Mouse (Mus musculus) T-helper 17 cell (primary cell): Measurements from ENCODE around the gene Cnot8.
"Not testable (repeated sequence)": the region's sequence is repeated elsewhere in the genome, so short reads cannot be mapped to it uniquely, and the experiment has no call there.

Experiments used
- in situ Hi-C, 2 experiments: fragments of 300-600 bp; cut with MboI, MseI; formaldehyde crosslinking; loops; 1 replicate in 1 of 2; 2 replicates in 1 of 2; pipeline ENCODE4 v1.15.1; 2025; ENCODE audit warnings: high pct_unique_total_duplicates in 2 of 2

Cnot8 gene

DNA sequence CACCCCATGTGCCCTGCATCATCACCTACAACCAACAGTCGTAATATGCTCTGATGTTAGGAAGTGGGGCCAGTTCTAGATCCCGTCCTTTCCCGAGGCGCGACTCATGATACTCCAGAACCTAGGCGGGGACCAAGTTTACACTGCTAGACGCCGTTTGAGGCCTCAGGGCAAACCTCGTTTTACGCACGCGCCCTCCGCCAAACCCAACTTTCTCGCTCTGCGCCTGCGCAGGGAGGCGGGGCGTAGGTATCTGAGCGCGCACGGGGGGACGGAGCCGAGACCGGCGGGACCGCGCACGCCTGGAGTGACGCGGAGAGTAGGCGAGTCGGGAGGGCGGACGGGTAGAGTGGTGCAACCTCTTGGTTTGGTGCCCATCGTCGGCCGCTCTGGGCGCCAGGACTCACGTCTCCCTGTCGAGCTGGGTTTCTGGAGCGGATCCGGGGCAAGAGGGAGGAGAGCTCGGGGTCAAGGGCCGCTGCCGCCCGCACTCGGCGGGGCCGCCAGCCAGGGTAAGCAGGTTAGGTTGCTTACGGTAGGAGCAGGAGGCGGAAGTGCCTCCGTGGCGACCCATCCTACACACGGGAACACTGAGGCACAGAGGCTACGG is at the start of gene Cnot8:
Cnot8 (plus strand) TSS at position 457 of the 610 bp plus-strand sequence.
- in situ Hi-C loops = loop anchor here in 1 of 2 experiments (5.0 kb wide), 2 partner anchors 92 to 157 kb away; no protein-coding TSS in a partner anchor

DNA sequence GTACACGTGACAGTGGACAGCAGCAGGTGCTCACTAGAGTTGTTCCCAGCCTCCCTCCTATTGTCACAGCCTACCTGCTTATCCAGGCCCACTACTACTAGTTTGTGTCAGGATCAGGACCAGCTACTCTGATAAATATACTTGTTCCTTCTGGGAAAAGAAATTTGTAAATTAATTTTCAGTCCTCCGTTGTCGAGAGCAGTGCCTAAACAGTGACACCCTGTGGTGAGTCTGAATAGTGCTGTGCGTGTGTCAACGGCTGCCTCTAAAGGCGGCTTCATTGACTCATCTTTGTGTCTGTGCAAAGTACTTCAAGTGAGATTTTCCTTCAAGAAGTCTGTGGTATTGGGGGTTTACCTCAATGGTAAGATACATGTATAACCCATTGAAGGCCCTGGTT is 46.5 kb upstream of the Cnot8 start:
- in situ Hi-C loops = loop anchor here (5.0 to 25.0 kb wide), 2 partner anchors 100 to 245 kb away; partner anchors contain the start of gene Sap30l (in 1 of the 2)

DNA sequence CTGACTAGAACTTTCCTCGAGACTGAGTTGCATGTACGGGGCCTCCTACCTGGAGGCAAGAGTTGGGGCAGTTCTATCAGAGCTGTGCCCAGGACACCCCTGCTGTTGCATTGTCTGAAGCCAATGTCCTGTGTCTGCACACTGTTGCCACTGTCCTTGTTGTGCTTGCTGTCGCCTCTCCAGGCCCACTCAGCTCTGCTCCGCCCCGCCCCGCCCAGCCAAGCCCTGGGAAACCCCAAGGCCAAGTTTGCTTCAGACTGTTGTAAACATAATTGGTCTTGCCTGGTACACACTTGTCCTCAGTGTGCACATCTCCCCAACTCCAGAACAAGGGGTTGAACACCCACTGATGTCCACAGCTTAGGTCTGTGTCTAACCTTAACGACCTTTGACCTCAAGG is 44.2 kb upstream of the Cnot8 start:
- in situ Hi-C loops = loop anchor here (5.0 to 25.0 kb wide), 2 partner anchors 102 to 247 kb away; partner anchors contain the start of gene Sap30l (in 1 of the 2)

DNA sequence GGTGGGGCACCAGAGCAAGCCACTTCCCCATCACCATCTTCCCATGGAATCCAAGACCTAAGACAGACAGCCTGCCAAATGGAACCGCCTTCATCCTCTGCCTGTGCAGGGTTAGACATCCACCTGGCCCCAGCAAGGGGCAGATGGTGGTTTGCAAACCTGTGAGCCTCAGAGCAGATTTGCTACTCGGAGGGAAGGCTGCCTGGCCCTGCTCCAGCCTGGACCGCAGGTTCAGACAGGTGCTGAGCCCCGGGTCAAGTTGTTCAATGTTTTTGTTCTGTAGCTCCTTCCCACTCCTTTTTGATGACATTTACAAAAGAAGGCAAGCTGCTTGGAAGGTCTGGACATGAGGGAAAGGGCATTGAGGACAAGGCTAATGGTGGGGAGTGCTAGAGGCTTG is 42.7 kb upstream of the Cnot8 start:
- in situ Hi-C loops = loop anchor here in 1 of 2 experiments (25.0 kb wide), 1 partner anchor 249 kb away; the partner anchor contains the start of gene Sap30l

DNA sequence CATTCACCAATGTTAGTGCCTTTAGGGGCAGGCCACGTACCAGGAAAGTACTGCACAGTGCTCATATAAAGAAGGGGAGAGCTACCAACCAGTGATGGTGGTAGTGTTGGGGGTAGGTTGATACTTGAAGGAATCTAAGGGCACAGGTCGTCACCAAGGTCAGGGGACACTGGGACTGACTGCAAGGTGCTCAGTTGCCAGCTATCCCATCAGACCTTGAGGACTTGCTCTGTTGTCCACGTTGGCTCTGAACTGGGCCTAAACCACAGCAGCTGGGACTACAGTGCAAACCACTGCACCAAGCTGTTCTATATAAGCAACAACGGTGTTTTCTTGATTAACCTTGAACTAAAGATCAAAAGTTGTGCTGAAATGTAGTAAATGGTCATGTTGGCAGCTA is 41.4 kb upstream of the Cnot8 start:
- in situ Hi-C loops = loop anchor here in 1 of 2 experiments (25.0 kb wide), 1 partner anchor 250 kb away; the partner anchor contains the start of gene Sap30l

DNA sequence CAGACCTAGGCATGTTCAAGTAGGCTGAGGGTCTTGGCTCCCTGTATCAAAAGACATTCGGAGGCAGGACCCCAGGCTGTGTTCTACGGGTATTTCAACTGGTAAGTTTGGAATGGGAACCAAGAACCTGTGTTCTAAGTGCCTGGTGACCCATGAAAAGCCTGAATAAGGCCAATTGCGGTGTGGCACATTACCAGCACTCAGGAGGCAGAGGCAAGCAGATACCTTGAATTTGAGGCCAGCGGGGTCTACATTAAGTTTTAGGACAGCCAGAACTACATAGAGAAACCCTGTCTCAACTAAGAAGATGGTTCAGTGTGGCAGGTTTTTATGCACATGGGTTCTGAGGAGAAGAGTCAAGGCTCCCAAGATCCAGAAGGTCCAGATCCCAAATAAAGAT is 38.9 kb upstream of the Cnot8 start:
- in situ Hi-C loops = loop anchor here in 1 of 2 experiments (25.0 kb wide), 1 partner anchor 253 kb away; the partner anchor contains the start of gene Sap30l

DNA sequence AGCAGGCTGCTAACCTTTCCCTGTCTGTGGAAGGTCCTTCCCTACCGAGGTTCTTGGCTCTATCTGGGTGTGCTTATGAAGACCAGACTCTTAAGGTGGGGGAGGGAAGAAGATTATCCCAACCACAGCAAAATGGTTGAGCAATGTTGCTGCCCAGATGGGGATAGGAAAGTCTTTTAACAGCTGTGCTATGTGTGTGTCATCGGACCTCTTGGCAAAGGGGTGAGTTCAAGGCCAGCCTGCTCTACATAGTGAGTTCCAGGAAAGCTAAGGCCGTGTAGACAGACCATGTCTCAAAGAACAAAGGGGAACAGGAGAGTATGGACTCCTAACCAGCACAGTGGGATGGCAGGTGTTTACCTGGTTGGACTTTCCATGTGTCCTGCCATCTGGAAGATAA is 31.0 kb upstream of the Cnot8 start:
- in situ Hi-C loops = loop anchor here in 1 of 2 experiments (25.0 kb wide), 1 partner anchor 261 kb away; the partner anchor contains the start of gene Sap30l

DNA sequence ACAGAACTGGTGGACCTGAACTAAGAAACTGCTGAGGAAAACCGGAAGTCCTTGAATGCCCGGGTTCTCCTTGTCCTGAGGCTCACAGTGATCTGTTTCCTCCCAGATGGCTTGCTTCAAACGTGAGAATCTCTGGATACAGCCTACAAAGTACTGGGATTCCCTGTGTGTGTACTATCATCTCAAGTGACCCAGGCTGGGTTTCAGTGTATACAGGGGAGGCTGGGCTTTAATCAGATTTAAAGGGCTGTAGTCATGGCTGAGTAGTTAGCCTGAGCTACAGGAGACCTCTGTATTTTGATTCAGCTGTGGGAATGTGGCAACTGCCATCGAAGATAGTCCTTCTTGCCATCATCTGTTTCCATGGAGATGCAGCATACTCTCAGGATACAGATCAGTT is 26.7 kb upstream of the Cnot8 start:
- in situ Hi-C loops = no loop called here

DNA sequence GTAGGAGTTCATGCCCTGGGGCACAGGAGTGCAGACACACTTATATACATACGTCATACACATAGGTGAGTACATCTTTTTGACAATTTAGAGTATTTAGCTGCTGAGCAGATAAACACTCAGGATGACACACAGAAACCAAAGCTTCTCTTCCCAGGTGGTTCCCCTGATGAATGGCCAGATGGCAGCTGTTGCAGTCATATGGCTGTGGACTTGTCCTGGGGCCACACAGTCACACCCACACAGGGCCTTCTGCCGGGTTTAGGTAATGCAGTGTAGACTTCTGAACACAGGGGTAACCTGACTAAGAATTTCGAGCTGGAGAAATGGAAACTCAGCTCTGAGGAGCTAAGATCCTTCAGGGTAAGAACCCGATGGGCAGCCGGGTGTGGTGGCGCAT is 22.2 kb upstream of the Cnot8 start:
- in situ Hi-C loops = no loop called here

DNA sequence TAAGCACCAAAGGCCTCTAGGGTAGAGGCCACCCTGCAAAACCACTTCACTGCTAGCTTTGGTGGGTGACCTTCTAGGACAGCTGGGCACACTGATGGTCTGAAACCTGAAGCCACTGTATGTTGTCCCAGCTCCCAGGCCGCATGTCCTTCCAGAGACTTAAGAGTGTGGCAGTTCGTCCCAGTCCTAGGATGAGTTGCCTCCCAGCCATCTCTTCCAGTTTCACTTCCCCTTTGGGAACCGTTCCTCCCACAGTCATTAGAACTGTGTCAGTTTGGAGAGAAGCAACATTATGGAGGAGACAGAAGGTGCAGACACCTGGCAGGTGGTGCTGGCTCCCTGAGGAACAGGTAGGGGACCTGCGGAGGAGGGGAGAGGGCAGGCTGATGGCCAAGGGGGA is 11.4 kb upstream of the Cnot8 start:
- in situ Hi-C loops = no loop called here

DNA sequence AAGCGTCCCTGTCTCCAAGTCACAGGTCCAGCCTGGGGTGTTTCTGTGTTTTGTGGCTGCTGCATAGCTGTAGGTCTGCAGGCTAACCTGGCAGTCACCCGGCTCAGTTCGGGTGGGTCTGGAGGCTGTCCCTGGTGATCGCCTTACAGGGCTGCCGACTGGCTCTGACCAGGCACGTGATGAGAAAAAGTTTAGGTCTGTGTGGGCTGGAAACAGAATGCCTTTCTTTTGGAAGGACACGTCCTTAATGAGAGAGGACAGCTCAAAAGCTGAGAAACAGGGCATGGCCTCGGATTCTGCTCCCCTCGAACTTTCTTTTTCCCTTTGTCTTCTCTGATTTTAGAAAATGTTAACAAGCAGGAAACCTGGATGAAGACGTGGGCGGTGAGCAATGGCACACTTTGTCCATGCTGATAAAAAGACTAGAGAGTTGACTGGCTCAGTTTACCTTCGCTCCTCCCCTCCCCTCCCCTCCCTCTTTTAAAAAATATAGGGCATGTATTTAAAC is 10.9 kb upstream of the Cnot8 start, which contains the start of gene Gm12248:
Gm12248 (minus strand) TSS at position 114 of the 508 bp plus-strand sequence.
- in situ Hi-C loops = no loop called here

DNA sequence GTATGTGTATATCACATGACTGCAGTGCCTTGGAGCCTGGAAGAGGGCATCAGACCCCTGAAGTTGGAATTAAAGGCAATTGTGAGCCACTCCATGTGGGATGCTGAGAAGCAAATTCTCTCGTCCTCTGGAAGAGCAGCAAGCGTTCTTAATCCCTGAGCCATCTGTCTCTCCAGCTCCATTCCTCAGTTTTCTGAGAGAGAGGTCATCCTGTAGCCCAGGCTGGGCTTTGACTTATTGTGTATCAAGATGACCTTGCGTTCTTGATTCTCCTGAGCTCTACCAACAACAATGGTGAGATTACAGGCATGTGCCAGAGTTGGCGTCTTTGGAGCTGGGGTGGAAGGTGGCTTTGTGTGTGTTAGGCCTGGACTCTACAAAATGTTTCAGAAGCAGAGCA is 9.2 kb upstream of the Cnot8 start:
- in situ Hi-C loops = no loop called here

DNA sequence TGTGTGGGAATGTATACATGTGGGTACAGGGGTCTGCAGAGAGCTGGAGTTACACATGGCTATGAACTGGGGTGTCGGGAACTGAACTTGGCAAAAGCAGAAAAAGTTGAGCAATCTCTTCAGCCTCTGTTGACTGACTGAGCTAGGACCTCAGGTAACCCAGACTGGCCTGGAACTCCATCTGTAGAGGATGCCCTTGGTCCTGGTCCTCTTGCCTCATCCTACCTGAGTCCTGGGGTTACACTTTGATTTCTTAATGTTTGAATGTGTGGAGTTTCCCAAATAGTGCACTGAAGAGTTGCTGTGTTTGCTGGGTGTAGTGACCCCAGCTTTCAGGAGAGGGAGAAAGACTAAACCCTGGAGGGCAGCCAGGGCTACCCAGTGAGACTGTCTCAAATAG is 8.4 kb upstream of the Cnot8 start:
- in situ Hi-C loops = no loop called here

DNA sequence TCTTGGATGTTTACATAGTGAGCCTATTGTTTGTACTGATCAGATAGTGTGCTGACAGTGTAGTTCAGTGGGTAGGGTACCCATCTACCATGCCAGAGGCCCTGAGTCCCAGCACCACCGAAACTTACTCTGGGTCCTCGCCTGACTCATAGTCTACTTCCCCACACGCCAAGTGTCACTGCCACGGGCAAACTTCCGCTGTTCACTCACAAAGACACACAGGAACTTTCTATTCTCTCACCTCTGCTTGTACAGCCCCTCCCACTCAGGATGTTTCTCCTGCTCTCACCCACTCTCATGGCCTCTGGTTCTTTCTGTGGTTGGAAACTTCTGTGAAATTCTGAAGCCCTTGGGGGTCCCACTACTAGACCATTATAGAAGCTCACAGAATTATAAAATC is 7.8 kb upstream of the Cnot8 start:
- in situ Hi-C loops = no loop called here

DNA sequence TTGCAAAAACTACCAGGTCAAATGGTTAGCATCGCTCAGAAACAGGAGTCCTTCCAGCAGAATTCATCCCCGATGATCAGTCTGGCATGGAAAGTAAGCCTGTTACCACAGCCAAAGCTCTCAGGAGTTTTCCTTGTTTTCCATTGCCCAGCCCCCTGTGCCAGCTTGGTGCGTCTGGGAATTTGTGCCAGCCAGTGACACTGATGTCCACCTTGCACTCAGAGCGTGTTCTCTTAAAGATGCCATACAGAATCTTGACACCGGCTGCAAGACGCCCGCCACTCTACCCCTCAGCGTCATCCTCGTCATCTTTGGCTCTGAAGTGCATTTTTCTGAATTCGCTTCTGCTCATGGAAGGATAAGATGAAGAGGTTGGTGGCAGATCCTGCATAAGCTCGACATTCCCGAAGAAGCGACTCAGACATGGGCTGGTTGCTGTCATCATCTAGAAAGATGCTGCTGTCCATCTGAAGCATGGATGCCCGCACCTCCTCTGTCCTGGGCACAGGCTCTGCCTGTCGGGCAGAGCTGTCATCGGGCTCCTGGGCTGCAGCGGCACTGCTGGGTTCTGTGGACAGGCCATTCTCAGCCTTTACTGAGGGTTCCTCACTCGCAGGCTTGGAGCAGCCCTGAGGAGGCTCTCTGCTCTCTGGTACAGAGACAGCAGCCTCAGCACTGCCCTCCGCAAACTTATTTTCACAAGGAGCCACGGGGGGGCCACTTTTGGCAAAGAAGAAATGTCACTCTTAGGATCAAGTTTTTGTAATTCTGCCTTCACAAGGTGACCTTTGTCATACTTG is 6.9 kb upstream of the Cnot8 start:
- in situ Hi-C loops = no loop called here

DNA sequence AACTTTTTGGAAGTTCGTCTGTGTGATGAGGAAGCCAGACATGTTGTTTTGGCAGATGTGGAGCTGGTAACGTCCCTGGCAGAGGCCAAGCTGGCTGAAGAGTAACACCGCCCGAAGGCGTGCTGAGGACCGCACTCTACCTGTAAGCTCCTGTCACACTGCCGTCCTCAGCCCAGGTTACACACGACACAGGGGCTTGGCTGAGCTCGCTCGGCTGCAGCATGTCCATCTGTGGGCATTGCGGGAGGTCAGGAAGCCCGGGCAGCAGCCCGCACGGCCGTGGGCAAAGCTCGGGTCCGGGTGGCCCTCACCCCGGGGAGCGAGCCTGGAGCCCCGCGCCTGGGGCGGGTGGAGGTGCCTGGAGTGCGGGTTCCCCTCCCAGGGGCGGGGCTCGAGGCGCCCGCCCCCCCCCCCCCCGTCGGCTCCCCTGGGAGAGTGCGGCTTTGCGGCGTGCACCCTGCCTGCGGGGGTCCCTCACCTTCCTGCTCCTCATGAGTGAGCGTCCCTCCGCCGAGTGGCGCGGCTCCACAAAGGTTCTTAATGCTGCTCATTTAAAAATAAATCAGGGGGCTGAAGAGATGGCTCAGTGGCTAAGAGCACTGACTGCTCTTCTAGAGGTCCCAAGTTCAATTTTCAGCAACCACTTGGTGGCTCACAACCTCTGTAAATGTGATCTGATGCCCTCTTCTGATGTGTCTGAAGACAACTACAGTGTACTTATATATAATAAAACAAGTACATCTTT is 6.2 kb upstream of the Cnot8 start:
- in situ Hi-C loops = no loop called here

DNA sequence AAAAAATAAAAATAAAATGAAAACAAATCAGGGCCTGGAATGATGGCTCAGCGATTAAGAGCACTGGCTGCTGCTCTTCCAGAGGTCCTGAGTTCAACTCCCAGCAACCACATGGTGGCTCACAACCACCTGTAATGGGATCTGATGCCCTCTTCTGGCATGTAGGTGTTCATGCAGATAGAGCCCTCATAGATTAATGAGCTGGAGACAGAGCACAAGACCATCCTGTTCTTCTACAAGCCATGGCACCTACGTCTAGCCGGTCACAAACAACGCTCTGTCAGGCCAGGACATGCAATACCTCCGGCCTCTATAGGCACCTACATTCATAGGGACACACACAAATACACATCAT is 5.6 kb upstream of the Cnot8 start:
- in situ Hi-C loops = not testable (repeated sequence)

DNA sequence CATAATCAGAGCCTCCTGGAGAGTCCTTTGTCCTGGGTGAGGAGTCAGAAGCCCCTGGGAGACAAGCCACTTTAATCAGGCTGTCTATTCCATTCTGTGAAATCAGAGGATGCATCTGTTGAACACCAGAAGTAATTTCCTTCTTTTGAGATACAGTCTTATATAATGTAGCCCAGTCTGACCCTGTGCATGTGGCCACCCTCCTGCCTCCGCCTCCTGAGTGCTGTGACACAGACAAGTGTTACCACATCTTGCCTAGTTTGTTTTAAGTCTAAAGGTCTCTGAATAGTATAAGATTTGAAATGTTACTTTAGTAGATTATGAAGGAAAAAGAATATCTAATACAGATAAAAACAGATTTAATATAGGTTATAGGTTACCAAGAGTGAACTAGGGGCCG is 3.9 kb upstream of the Cnot8 start:
- in situ Hi-C loops = loop anchor here in 1 of 2 experiments (5.0 kb wide), 2 partner anchors 88 to 153 kb away; no protein-coding TSS in a partner anchor

DNA sequence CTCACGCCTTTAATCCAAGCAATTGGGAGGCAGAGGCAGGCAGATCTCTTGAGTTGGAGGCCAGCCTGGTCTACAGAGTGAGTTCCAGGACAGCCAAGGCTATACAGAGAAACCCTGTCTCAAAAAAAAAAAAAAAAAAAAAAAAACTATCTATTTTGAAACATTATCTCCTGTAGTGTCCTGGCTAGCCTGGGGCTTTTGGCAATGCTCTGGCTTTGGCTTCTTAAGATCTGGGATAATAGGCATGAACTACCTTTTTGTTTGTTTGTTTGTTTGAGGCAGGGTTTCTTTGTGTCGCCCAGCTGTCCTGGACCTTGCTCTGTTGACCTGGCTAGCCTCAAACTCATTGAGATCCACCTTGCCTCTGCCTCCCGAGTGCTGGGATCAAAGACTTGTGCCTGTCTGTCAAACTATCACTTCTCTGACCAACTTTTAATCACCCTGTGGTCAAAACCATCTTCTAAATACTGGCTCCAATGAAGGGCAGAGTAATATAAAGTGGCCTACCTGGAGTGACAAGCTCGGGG is 2.7 kb upstream of the Cnot8 start:
- in situ Hi-C loops = loop anchor here in 1 of 2 experiments (5.0 kb wide), 2 partner anchors 89 to 154 kb away; no protein-coding TSS in a partner anchor

DNA sequence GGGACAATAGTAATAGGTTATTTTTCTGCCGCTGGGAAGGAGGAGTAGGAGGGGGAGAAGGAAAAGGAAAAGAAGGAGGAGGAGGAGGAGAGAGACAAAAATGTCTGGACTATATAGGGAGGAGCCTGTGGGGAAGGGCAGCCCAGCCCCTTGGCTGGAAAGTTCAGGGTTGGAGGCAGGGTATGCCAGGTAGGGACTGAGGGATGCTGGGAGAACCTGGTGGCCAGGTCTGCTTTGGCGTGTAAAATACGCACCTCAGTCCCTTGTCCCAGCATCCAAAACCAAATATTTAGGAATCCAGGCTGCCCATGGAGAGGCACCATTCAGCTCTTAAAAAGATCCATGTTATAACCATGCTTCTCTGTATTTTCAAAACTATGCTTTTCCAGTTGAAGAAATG is 1.8 kb upstream of the Cnot8 start:
- in situ Hi-C loops = loop anchor here in 1 of 2 experiments (5.0 kb wide), 2 partner anchors 90 to 155 kb away; no protein-coding TSS in a partner anchor
